Mouse (Mus musculus): ENCODE data around the gene Swsap1.

Swsap1 gene

GRCm38 (mm10) chr9:21935466-21936131 is 20.0 kb upstream of the Swsap1 start:
- DNase-seq (ENCODE audit: low read depth, low spot score) = no peak

- DNase-seq (ENCODE audit: low read depth, low spot score) = peak; percentile 88
These were observed 18.6 kb upstream of the Swsap1 start, which contains the start of gene Plppr2 for GRCm38 (mm10) chr9:21936692-21937570. Gene Plppr2 (plus strand): TSS chr9:21937033.

DNA sequence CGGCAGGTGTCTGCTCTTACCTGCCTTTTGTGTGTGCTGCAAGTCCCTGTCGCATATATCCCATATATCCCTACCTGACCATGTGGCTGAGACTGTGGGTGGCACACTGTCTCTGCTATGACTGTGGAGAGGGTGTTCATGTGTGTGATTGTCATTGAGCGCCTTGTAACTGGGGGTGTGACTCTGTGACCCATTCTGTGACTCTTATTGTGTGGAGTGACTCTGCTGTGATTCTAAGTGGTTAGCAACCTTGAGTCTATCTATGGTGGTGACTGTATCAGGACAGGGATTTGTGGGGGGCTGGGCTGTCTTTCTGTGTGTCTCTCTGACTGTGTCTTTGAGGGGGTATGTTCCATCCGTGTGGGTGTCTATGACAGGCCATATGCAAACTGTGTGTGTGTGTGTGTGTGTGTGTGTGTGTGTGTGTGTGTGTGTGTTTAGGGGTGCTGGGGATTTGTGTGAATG is 17.8 kb upstream of the Swsap1 start:
- no peak for DNase-seq (ENCODE audit: low read depth, low spot score)

DNA sequence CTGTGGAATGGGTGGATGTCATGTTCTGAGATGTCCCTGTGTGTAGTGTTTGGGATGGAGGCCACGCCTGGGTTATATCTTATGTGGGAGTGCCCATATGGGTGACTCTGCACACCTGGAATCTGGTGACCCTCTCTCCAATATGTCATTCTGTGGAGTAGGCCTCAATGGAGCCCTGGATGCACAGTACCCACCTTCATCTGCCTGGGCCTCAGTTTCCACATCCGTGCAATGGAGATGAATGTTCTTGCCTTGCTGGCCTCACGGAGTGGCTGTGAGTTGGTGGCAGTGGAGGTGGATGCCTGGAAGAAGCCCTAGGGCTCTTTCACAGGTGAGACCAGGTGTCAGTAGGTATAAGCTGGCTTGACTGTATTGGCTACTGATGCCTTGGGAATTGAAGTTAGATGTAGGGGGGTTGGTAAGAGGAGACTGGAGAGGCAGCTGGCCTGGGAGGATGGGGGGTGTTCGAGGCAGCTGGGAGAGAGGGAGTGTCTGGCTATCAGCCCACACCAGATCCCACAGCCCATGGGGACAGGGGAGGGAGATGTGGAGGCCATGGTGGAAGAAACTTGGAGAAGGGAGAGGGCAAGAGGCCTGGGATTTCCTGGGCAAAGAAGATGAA is 17.2 kb upstream of the Swsap1 start:
- DNase-seq (ENCODE audit: low read depth, low spot score) = no peak

DNA sequence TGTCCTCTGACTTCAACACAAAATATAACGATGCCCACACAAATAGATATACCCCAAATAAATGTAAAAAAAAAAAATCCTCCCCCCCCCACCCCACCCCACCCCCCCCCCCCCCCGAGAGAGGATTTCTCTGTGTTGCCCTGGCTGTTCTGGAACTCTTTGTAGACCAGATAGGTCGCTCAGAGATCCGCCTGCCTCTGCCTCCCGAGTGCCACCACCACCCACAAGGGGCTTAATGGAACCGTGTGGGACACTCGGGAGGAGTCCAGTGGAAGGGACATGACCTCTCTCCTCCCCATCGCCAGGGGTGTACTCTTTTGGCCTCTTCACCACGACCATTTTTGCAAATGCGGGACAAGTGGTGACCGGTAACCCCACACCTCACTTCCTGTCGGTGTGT is 12.5 kb upstream of the Swsap1 start:
- no peak for DNase-seq (ENCODE audit: low read depth, low spot score)

DNA sequence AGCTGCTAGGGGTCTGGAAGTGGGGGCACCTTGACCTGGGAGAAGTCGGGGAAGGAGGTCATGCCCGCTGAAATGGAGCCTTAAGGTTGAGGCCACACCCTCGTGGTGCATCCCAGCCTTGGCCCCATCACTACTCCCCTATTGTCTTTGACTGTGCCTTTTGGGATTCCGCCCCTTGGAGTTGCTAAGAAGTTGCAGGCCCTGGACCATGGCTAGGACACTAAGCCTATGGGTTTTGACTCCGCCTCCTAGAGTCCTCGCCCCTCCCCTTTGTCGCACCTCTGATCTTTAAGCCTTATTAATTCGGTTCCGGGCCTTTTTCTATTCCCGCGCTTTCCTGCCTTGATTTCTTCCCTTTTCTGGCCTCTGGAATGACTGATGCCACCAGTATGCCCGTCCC is 11.9 kb upstream of the Swsap1 start:
- no peak for DNase-seq (ENCODE audit: low read depth, low spot score)

DNA sequence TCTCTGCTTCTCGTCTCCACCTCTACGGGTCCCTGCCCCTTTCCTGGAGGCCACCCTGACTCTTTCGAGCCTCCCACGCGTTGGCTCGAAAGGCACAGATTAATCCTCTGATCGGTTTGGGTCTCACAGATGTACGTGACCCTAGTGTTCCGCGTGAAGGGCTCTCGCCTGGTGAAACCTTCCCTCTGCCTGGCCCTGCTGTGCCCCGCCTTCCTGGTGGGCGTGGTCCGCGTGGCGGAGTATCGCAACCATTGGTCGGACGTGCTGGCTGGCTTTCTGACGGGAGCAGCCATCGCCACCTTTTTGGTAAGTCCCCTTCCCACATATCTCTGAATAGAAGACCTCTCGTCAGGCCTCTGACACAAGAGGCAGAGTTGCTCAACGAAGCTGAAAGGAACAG is 11.3 kb upstream of the Swsap1 start:
- DNase-seq (ENCODE audit: low read depth, low spot score) = no peak

DNA sequence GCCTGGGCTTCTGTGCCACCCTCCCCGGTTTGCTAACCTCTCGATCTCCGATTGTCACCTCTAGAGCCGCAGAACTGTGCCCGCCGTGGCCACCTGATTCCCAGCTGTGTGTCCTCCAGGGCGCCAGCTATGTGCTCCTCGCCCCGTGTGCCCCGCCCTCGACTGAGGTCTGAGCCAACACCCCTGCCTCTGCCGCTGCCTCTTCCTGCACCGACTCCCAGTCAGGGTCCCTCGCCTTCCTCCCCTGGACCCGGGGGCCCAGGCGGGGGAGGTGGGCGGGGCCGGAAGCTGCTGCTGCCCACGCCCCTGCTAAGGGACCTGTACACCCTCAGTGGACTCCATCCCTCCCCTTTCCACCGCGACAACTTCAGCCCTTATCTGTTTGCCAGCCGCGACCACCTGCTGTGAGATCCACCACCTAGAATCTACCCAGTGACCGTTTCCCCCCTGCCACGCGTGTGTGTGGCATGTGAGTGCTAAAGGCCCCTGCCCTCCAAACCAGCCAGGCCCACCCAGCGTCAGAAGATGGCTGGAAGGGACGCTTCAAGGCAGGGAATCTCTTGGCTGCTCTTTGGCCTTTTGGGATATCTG is 7.9 kb upstream of the Swsap1 start:
- DNase-seq (ENCODE audit: low read depth, low spot score) = no peak

- DNase-seq (ENCODE audit: low read depth, low spot score) = no peak
These were observed 7.4 kb upstream of the Swsap1 start for GRCm38 (mm10) chr9:21948146-21948545.

GRCm38 (mm10) chr9:21948790-21949189 is 6.8 kb upstream of the Swsap1 start:
- DNase-seq (ENCODE audit: low read depth, low spot score) = no peak

GRCm38 (mm10) chr9:21950322-21950721 is 5.2 kb upstream of the Swsap1 start:
- peak; percentile 58 for DNase-seq (ENCODE audit: low read depth, low spot score)

- no peak for DNase-seq (ENCODE audit: low read depth, low spot score)
These were observed 3.6 kb upstream of the Swsap1 start for GRCm38 (mm10) chr9:21951977-21952376.

GRCm38 (mm10) chr9:21953600-21953999 is 2.0 kb upstream of the Swsap1 start:
- DNase-seq (ENCODE audit: low read depth, low spot score) = no peak

GRCm38 (mm10) chr9:21954635-21955034 is 920 bp upstream of the Swsap1 start:
- no peak for DNase-seq (ENCODE audit: low read depth, low spot score)

GRCm38 (mm10) chr9:21955225-21955569 is 358 bp upstream of the Swsap1 start:
- DNase-seq (ENCODE audit: low read depth, low spot score) = no peak

DNA sequence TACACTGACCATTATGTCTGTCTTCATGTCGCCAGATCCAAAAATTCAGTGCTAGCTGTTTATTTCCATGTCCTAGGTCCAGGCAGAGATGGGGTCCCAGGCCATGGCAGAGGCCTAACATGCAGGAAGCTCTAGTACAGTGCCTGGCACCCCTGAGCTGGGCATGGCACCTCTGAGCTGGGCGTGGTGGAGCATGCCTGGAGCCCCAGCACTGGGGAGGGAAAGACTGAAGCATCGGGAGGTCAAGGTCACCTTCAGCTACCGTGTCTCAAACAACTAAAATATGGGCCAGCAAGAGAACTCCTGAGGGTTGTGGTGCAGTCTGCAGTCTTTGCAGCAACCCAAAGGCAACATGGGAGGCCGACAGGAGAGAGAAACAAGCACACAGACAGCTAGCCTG is 2.8 kb downstream of the Swsap1 start:
- no peak for DNase-seq (ENCODE audit: low read depth, low spot score)

DNA sequence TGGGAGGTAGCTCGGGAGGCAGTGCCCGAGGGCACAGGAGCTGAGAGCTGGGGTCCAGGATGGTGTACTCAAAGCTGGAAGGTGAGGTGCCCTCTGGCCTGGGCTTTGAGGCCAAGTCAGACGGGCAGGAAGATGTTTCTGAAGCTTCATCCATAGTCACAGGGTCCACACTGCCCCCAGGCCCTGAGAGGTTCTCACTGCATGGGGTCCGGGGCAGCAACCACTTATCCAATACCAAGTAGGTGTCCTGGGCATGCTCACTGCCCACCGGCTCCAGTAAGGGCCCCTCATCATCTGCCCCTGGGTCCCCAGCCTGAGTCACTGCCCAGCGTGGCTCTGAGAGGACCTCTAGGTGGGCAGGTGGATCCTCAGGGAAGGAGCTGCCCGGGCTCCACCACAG is 3.7 kb downstream of the Swsap1 start:
- no peak for DNase-seq (ENCODE audit: low read depth, low spot score)

GRCm38 (mm10) chr9:21960135-21960534 is 4.6 kb downstream of the Swsap1 start:
- no peak for DNase-seq (ENCODE audit: low read depth, low spot score)

DNA sequence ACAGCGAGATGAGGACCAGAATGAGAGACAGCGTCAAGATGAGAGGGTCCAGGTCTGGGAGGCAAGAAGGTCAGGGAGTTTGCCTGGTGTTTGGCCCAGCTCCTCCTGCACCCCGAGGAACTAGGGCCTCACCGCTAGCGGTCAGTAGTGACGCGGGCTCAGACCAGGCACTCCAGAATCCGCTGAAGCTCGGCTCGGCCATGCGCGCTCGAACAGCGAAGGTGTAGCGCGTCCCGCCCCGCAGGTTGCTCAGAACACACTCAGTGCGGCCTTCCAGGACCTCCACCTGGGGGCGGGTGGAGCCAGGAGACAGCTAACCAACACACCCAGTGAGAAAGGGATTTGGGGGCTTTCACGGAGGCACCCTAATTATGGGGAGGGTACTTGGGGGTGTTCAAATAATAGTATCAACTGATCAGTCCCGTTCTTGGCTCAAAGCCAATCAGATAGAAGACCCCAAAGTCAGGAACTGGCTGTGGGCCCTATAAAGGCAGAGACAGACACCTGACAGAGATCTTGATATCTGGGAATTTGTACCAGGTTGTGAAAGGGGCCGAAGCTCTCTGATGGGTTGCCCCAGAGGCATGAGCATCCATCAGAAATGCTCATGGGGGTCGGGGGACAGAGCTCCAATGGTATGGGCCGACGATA is 5.1 kb downstream of the Swsap1 start:
- DNase-seq (ENCODE audit: low read depth, low spot score) = no peak

- no peak for DNase-seq (ENCODE audit: low read depth, low spot score)
These were observed 5.9 kb downstream of the Swsap1 start for GRCm38 (mm10) chr9:21961366-21961980.

- DNase-seq (ENCODE audit: low read depth, low spot score) = no peak
These were observed 6.5 kb downstream of the Swsap1 start for GRCm38 (mm10) chr9:21962010-21962409.
